Mouse (Mus musculus) NIH3T3 (cell line): ENCODE measurements at regions not wholly inside any gene's neighbourhood (a gene's known extent, or its start where the extent isn't known, plus 50 kb on each side); places are given as distances from the start of the nearest gene placed in this dataset.
A peak's percentile ranks its signal among the peaks of the same experiment; 100 is the strongest.

Experiments used
- DNase-seq: peaks from one replicate; pipeline ENCODE4 v3.0.0-alpha.2; 2012; ENCODE audit warnings: low read depth

DNA sequence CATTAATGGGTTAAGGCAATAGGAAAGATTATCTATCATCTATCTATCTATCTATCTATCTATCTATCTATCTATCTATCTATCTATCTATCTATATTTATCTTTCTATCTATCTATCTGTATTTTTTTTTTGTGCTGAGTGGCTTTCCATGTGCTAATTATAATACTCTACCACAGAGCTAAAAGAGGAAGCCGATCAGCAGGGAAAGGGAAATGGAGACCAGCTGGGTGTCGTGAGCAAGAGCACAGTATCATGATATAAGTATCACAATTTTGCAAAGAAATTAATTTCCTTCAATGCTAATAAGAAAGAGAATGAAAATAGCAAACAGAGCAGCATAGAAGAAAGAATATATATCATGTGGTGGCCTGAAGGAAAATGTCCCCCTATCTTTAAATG lies 69.6 kb downstream of the Cldn1 start:
- DNase-seq: no peak

DNA sequence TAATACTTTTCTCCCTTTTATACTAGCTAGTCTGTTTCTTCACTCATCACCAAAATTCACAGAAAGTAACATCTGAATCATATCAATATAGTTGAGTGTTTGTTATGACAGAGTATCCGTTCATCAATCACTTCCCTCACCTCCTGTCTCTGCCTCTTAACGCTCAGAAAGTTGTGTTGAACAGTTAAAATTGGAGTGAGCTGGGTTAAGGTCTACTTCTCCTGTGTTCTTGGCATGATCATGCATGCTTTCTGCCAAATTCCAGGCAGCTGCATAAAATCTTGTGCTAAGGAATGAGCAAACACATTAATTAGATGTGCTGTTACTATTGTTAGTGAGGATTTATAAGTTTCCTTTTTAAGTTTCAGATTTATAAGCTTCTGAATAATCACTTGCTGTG lies 79.9 kb downstream of the Cldn1 start:
- DNase-seq: peak; percentile 20

GRCm38 (mm10) chr16:26285627-26286026 lies 86.0 kb downstream of the Cldn1 start:
- no peak for DNase-seq

DNA sequence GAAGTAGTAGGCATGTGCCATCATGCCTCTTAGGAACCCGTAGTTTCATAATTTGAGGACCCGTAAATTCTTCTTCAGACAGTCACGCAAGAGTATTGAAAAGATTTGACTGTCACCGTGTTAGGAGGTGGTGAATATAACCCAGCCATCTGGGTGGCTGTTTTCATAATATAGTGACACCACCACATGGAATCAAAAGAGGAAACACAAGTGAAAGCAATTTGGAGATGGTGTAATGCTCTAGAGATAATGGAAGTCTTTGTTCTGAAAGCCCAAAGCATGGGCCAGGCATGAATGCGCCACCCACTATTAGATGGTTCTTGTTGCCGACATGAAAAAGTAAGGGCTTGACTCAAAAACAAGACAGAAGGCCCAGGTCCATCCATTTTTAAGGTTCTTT lies 86.9 kb downstream of the Cldn1 start:
- DNase-seq: no peak

GRCm38 (mm10) chr16:26282418-26282817 lies 89.2 kb downstream of the Cldn1 start:
- no peak for DNase-seq

GRCm38 (mm10) chr16:26281496-26281895 lies 90.1 kb downstream of the Cldn1 start:
- no peak for DNase-seq

GRCm38 (mm10) chr16:26276789-26277188 lies 94.9 kb downstream of the Cldn1 start:
- peak; percentile 6 for DNase-seq

DNA sequence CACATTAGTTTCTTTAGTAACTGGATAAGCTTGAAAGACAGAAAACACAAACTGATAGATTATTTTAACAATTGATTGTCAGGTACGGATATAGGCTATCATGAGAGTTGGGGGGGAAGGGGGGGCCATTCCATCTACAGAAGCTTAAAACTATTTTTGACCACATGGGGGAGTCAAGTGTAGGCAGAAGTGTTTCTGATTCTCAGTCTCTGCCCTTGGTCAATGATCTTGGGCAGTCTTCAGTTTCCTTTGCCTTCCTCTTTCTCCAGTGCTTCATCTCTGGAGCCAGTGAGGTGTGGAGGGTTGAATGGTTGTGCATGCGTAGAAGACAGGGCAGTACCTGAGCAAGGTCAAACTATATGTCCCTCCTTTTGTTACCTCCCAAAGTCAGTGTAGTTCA lies 118.8 kb downstream of the Cldn1 start:
- peak; percentile 57 for DNase-seq

- no peak for DNase-seq
Observed at GRCm38 (mm10) chr16:26251698-26252097, 119.9 kb downstream of the Cldn1 start.

GRCm38 (mm10) chr16:26251027-26251426 lies 120.6 kb downstream of the Cldn1 start:
- no peak for DNase-seq

DNA sequence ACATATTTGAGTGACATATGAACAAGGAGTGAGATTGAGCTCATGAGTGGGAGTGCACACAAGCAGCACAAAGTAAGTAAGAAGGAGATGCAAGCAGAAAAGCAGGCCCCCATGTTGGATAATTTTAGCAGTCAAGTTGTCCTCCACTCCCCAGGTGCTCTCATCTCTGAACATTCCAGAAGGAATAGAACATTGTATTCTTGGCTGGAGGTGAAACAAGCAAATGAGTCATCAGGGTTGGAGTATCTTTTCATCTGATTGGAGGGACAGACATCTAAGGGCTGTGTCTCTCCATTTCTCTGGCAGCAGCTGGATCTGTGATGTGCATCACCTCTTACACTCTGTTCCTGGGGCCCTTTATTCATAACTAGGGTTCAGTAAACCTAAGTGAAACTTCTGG lies 122.7 kb downstream of the Cldn1 start:
- no peak for DNase-seq

DNA sequence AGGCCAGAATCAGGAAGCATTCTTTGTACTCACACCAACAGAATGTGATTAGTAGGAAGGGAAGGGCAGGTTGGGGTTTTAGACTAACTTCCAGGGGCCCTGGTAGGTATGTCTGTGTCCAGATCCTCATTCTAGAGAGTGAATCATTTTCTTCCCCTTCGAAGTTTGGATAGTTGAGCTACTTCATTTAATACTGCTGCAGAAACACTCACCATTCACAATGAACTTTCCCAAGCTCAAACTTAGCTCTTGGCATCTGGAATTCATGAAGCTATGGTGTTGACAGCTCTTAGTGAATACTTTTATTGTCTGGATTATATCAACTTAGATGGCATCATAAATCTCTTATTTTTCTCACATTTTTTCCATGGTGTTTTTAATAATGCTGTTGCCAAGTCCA lies 123.7 kb downstream of the Cldn1 start:
- peak; percentile 63 for DNase-seq

- no peak for DNase-seq
Observed at GRCm38 (mm10) chr16:26235239-26235638, 129.7 kb upstream of the P3h2 start.

- DNase-seq: peak; percentile 96
Observed at GRCm38 (mm10) chr16:26234113-26234512, 128.5 kb upstream of the P3h2 start.

DNA sequence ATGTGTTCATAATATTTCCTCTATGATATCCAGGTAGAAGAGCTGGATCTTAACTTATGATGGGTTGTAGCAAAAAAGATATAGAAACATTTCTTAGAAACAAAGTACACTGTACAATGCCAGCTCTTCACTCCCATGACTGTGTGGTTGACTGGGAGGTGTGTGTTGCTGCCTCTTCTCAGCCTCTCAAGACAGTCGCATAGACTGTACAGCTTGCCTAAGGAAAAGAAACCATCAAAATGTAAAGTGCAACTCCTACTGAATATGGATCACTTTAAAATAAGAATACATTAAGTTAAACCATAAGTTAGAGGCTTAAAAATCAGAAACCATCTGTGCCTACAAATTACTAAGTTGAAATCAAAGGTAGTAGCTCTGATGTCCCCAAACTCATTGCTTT lies 125.5 kb upstream of the P3h2 start:
- no peak for DNase-seq

DNA sequence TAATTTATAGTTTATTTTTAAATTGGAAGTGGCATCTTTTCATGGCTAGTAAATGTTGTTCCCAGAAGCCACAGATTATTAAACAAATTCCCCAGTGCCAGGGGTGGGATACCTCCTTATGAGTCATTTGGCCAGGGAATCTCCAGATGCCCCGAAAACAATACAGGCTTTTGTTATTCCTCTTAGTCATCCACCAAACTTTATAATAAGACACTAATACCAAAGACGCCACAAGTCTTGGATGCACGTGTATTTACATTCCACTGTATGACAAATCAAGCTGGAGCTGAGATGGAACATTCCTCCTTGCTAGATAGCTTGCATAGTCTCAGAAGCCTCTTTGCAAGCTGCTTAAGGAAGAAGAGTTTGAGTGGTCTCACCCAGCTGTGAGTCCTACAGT lies 105.8 kb upstream of the P3h2 start:
- DNase-seq: peak; percentile 77

- DNase-seq: peak; percentile 79
Observed at GRCm38 (mm10) chr16:26199125-26199524, 93.5 kb upstream of the P3h2 start.

DNA sequence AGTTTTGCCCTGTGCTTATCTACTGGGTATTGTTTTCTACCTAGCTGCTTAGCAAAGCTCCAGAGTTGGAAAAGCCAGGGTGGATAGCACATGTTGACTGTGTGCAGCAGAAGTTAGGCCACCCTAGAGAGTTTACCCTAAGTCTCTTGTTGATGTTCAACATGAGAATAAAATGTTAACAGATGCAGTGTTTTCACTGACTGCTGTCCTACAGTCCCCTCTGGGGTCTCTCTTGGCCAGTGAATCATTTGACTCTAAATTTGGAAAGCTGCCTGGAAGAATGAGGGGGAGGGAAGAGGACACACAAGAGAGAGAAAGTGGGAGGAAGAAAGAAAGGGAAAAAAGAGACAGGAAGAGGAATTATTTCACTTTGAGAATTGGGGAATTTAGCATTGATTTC lies 90.8 kb upstream of the P3h2 start:
- DNase-seq: peak; percentile 44

- DNase-seq: peak; percentile 21
Observed at GRCm38 (mm10) chr16:26185288-26186281, 80.0 kb upstream of the P3h2 start.

DNA sequence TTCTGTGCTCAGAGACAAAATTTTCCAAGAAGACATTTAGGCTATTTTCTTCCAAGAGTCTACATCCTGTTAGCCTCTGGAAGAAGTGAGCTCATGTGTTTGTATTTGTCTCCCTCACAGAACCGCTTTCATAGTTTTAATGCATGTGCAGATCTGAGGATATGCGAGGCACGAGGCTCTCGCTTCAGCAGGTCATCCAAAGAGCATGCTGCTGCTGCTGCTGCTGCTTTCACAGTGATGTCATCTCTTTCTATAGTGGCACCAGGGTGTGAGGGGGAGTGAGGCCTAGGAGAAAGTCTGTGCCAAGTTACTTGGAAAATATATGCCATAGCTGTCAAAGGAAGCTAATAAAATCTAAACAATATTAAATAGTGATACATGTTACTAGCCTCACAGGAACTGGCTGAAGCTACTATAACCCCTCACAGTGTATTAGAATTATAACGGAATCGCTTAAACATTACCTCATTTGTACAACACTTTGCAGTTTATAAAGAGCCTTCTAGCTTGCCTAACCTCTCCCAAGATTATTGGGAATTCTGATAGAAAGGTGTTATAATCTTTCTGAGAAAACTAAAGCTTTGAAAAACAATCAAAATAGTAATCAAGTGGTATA lies 79.2 kb upstream of the P3h2 start:
- DNase-seq: peak; percentile 4

DNA sequence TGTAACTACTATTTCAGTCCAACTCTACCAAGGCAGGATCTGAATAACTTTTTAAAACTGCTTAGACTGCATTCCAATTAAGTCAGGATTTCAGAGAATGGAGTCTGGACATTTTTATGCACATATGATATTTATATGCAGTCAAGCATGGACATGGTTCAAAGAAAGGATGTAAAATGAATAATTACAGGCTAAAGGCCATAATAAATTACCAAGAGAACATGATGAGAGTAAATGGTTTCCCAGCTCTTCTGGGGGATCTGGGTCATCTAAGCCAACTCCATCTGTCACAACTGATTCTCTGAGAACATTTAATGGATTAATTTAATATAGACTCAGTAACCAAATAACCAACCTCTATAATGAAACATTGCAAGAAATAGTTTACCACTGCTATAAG lies 77.9 kb upstream of the P3h2 start:
- DNase-seq: no peak

- DNase-seq: no peak
Observed at GRCm38 (mm10) chr16:26181716-26182115, 76.1 kb upstream of the P3h2 start.

GRCm38 (mm10) chr16:26171441-26171840 lies 65.9 kb upstream of the P3h2 start:
- DNase-seq: no peak
